Mouse (Mus musculus): ENCODE data around the gene Ak2.

DNA sequence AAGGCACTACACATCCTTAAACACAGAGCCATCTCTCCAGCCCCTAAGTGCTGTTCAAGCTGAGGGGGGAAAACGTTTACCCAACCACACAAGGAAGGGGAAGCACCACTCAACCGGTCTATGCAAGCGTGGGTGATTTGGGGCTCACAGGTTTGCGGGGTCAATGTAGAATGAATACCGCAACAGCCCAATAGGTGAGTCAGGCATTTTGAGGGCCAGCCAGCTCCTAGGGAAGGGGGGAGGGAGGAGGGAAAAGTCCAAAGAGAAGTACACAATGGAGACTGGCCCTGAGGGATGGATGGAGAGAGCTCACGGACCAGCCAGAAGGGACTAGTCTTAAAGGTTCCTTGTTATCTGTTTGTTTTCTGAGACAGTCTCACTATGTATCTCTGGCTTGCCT is 32.1 kb downstream of the Ak2 start:
- TF ChIP-seq GATA1 (IDR thresholded peaks at IDR 0.05; ENCODE audit: low read length) = no peak
- no peak for TF ChIP-seq TAL1 (IDR thresholded peaks at IDR 0.05; ENCODE audit: low read length)
